Mouse (Mus musculus) stomach, postnatal 0 days (tissue): ENCODE measurements at regions not wholly inside any gene's neighbourhood (a gene's known extent, or its start where the extent isn't known, plus 50 kb on each side); places are given as distances from the start of the nearest gene placed in this dataset.

Experiments used
- ATAC-seq: fragments of 200-750 bp; cut with Nextera tagmentation; 2 replicates; pipeline ENCODE4 v1.8.0; 2017; ENCODE audit not compliant: low FRiP score, low TSS enrichment
- DNase-seq: peaks from one replicate; pipeline ENCODE4 v3.0.0-alpha.2; 2016; ENCODE audit warnings: low spot score
- H3K27ac ChIP-seq: fragments of 300-500 bp; sonication (generic); replicated peaks from 2 replicates; pipeline ENCODE4 v1.5.1; 2014; ENCODE audit warnings: mild to moderate bottlenecking, control low read depth
- H3K27me3 ChIP-seq: fragments of 300-500 bp; sonication (generic); 2 replicates; pipeline ENCODE4 v1.6.1; 2014; ENCODE audit warnings: low read length; ENCODE audit not compliant: control insufficient read depth, insufficient read depth
- H3K36me3 ChIP-seq: fragments of 300-500 bp; sonication (generic); 2 replicates; pipeline ENCODE4 v1.6.1; 2014; ENCODE audit warnings: low read length, mixed read lengths; ENCODE audit not compliant: control insufficient read depth, insufficient read depth
- H3K4me1 ChIP-seq: fragments of 300-500 bp; sonication (generic); replicated peaks from 2 replicates; pipeline ENCODE4 v1.6.1; 2014; ENCODE audit warnings: antibody characterized with exemption; ENCODE audit not compliant: control insufficient read depth, insufficient read depth
- H3K4me2 ChIP-seq: fragments of 300-500 bp; sonication (generic); replicated peaks from 2 replicates; pipeline ENCODE4 v1.6.1; 2014; ENCODE audit warnings: low read depth, mild to moderate bottlenecking, control low read depth, moderate library complexity
- H3K4me3 ChIP-seq: fragments of 300-500 bp; sonication (generic); 2 replicates; pipeline ENCODE4 v1.5.1; 2014; ENCODE audit warnings: low read depth, low read length, control low read depth
- H3K9ac ChIP-seq: fragments of 300-500 bp; sonication (generic); 2 replicates; pipeline ENCODE4 v1.6.1; 2014; ENCODE audit warnings: mild to moderate bottlenecking, low read length, control low read depth, mixed read lengths
- H3K9me3 ChIP-seq: fragments of 300-500 bp; sonication (generic); 2 replicates; pipeline ENCODE4 v1.6.1; 2016; ENCODE audit warnings: low read length; ENCODE audit not compliant: control insufficient read depth
- CTCF ChIP-seq: IDR thresholded peaks from 2 replicates; pipeline ENCODE4 v1.5.1; 2016; ENCODE audit warnings: antibody characterized with exemption, low read depth, mild to moderate bottlenecking, moderate library complexity
- EP300 ChIP-seq: optimal IDR thresholded peaks from 2 replicates; pipeline ENCODE3; 2016; ENCODE audit warnings: antibody characterized with exemption
- WGBS: fragments of 180-500 bp; shearing (Covaris S2); extraction: QIAGEN DNeasy Blood & Tissue Kit; methylation state at CpG from one replicate; pipeline ENCODE4 v1.1.7; 2014; 5-methylcytosine and 5-hydroxymethylcytosine counted together

DNA sequence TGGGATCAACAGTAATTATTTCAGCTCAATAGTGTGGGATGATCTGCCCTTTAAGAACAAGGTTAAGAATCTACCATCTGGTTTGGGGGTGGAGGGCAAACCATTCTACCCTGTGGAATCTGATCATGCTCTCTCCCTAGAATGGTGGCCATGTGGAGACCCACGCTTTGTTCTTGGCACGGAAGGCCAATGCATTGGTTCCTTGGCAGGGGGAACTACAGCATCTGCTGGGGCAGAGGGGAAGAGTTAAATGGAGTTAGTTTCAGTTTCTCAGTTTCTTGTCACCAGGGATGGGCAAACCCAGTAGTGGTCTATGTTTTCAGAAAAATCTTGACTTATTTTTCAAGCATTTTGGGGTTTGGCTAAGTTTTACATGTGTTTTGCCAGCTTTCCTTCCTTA is 174.5 kb downstream of the Enc1 start:
- Histone ChIP-seq H3K4me1 (no peaks in the 10 kb centered on the region), H3K9me3 (no peaks in the 10 kb centered on the region), H3K36me3 (no peaks in the 10 kb centered on the region), H3K4me2 (no peak overlapping the region), H3K4me3 (no peak overlapping the region), H3K9ac (no peak overlapping the region), H3K27me3 (no peaks in the 10 kb centered on the region), H3K27ac (no peak overlapping the region)
- WGBS, result 81% methylated on average over 2 of the region's 2 CpGs
- TF ChIP-seq EP300 (no peak), CTCF (no peak)
- ATAC-seq (no peak), DNase-seq (no peak)

DNA sequence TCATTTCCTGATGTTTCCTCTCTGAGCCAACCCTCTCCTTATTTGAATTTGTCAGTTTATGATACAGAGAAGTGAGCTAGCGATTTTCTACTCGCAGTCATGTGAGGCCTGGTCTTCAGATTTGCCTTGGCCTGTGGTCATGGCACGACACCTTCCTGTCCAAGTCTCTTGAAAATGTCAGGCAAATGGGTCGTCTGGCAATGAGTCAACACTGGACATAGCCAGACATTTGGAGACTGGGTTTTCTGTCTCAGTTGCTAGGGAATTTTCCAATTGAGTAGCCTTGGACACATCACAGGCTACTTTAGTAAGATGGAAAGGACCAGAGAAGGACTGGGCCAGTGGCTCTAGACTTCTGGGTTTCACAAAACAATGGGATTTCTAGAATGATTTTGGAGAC is 171.2 kb downstream of the Enc1 start:
- no peak overlapping the region for H3K27ac ChIP-seq
- ATAC-seq (no peak), DNase-seq (no peak)
- H3K36me3 ChIP-seq, result no peaks in the 10 kb centered on the region
- no peaks in the 10 kb centered on the region for H3K27me3 ChIP-seq
- H3K9ac ChIP-seq, result no peak overlapping the region
- H3K9me3 ChIP-seq, result no peaks in the 10 kb centered on the region
- no peaks in the 10 kb centered on the region for H3K4me1 ChIP-seq
- no peak overlapping the region for H3K4me2 ChIP-seq
- no peak overlapping the region for H3K4me3 ChIP-seq
- TF ChIP-seq CTCF (no peak), EP300 (no peak)
- WGBS, result 73% methylated on average over 4 of the region's 4 CpGs

DNA sequence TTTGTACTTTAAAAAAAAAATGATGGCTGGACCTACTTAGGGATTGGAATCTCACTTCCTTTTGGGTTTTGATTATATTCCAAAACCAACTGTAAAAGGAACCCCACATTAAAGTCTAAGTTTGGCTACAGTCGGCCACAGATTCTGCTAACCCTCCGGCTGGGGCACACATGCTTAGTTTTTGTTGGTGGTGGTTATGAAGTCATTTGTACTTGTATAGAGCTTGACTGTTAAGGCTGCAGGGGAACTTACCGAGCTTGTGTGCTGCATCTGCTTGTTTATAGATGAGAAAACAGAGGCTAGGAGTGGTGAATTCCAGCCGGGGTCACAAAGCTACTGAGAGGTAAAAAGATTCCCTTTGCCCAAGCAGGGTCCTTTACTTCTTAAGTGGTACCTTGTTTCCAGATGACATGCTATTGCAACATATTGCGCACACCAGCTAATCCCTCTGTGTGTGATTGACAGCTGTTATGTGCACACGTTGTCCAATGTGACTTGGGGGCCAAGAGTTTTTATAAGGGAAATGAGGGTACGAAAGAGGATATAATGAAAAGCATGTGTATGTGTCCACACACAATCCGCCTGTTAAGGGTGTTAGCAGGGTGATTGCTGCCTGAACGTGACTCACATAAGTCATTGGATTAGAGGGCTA is 169.8 kb downstream of the Enc1 start:
- TF ChIP-seq EP300, result no peak
- no peak for TF ChIP-seq CTCF
- no peaks in the 10 kb centered on the region for H3K27me3 ChIP-seq
- 70% methylated on average over 9 of the region's 9 CpGs for WGBS
- H3K4me2 ChIP-seq, result no peak overlapping the region
- ATAC-seq (no peak), DNase-seq (no peak)
- no peak overlapping the region for H3K4me3 ChIP-seq
- no peaks in the 10 kb centered on the region for H3K36me3 ChIP-seq
- H3K9ac ChIP-seq, result no peak overlapping the region
- H3K27ac ChIP-seq, result no peak overlapping the region
- no peaks in the 10 kb centered on the region for H3K9me3 ChIP-seq
- no peaks in the 10 kb centered on the region for H3K4me1 ChIP-seq

DNA sequence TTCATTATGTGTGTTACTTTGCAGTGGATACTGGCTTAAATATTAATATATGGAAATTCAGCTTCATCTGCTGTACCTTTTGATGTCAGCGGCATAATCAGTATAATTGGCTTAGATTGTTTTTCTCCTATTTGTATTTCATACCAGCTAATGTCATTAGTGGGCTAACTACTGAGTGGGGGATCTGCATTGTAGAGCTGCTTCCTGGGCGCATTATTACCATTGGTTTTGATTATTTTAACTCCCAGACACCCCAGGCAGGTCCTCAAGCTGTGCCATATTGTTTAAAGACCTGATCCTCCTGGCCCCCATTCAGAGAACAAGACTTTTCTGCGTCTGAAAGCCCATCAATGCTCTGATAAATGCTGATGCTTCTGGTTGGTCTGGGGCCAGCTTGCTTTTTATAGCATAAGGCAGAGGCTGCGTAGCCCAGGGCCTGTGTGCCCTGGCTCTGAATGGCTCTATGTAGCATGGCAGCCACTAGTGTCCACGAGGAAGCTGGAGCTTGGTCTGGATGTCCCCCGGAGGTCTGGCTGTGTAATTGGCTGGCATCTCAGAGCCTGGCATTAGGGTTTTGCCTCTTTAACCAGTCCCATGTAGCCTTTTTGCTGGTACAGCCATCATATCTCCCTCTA is 169.1 kb downstream of the Enc1 start:
- DNase-seq (no peak), ATAC-seq (no peak)
- no peaks in the 10 kb centered on the region for H3K36me3 ChIP-seq
- no peak overlapping the region for H3K4me3 ChIP-seq
- H3K4me2 ChIP-seq, result no peak overlapping the region
- WGBS, result 75% methylated on average over 6 of the region's 6 CpGs
- H3K27ac ChIP-seq, result no peak overlapping the region
- no peaks in the 10 kb centered on the region for H3K9me3 ChIP-seq
- no peaks in the 10 kb centered on the region for H3K4me1 ChIP-seq
- H3K27me3 ChIP-seq, result no peaks in the 10 kb centered on the region
- TF ChIP-seq EP300 (no peak), CTCF (no peak)
- H3K9ac ChIP-seq, result no peak overlapping the region

DNA sequence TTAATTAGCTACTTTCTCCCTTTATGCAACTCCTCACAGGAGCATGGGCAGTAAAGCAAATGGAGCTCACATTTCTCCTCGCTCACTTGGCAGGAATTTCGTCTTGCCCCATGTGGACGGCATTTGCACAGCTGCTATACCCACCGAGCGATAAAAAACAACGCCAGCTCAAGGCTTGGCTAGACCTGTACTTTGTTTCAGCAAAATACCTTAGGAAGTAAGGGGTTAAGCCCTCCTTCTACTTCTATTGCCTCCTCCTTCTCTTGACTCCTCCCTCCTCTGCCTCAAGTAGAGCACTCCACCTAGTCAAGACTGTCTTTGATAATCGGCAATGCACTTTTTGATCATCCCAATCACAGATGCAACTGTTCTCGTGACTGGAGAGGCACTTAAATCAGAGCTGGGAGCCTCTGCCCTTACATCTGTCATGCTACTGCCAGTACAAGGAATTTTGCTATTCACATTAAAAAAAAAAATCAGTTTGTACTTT is 168.4 kb downstream of the Enc1 start:
- H3K27ac ChIP-seq, result no peak overlapping the region
- 67% methylated on average over 8 of the region's 8 CpGs for WGBS
- no peaks in the 10 kb centered on the region for H3K9me3 ChIP-seq
- H3K4me2 ChIP-seq, result no peak overlapping the region
- no peak overlapping the region for H3K9ac ChIP-seq
- TF ChIP-seq EP300, result no peak
- no peak for TF ChIP-seq CTCF
- DNase-seq, result no peak
- ATAC-seq, result no peak
- H3K4me1 ChIP-seq, result no peaks in the 10 kb centered on the region
- no peak overlapping the region for H3K4me3 ChIP-seq
- no peaks in the 10 kb centered on the region for H3K36me3 ChIP-seq
- H3K27me3 ChIP-seq, result no peaks in the 10 kb centered on the region
